Mouse (Mus musculus): ENCODE results near the gene Myh14. TPM values are rescaled to one million over a fixed set of nuclear protein-coding genes. Genes with fewer than 3 reads are reported as not detected.

Myh14 gene
- total and polyA plus RNA-seq, 3 experiments, result 0.09 to 1.5 (median 0.60) TPM

GRCm38 (mm10) chr7:44604139-44604606 is 66.5 kb downstream of the Myh14 start:
- no peak for TF ChIP-seq ZNF384 (IDR thresholded peaks at IDR 0.05; ENCODE audit: low read depth, low read length)
- peak; percentile 95 for TF ChIP-seq NRF1 (IDR thresholded peaks at IDR 0.05; ENCODE audit: low read depth, low read length)
- TF ChIP-seq MAZ (IDR thresholded peaks at IDR 0.05; ENCODE audit: low read depth, low read length), result peak; percentile 53; the same call in 1 of the 2 replicates
- TF ChIP-seq POLR2A (IDR thresholded peaks at IDR 0.05; ENCODE audit: low read depth, low read length), result peak; percentile 68
- TF ChIP-seq NELFE (IDR thresholded peaks at IDR 0.05; ENCODE audit: low read depth, low read length), result no peak; the same call in 1 of the 2 replicates
- H3K36me3 ChIP-seq (replicated peaks in 1 of 2; ENCODE audit: control insufficient read depth in 1 of 2, insufficient read depth in 1 of 2, low read length in 1 of 2), result peaks cover 0 to 9% of the 10 kb centered on the region in 2 experiments
- peak overlapping the region; percentile 57 for H3K9ac ChIP-seq (ENCODE audit: insufficient read depth, low read depth)
- H3K79me2 ChIP-seq (replicated peaks; ENCODE audit: control insufficient read depth, extremely low read depth, insufficient read depth, poor library complexity, severe bottlenecking), result no peaks in the 10 kb centered on the region
- peak; percentile 75 for DNase-seq (ENCODE audit: extremely low read depth)
- H3K27me3 ChIP-seq (replicated peaks), result no peaks in the 10 kb centered on the region
- in situ Hi-C loops (cut with MboI; ENCODE audit: low pct_ligation_motif_present, low pct_unique_long_range_greater_than_20kb, low sequenced_read_pairs), result no loop called here
- H3K4me2 ChIP-seq (ENCODE audit: insufficient read depth, low read depth, poor library complexity, severe bottlenecking), result peak overlapping the region; percentile 81
- H3K27ac ChIP-seq (ENCODE audit: insufficient read depth, low read depth), result no peak overlapping the region
- H3K4me1 ChIP-seq (ENCODE audit: control insufficient read depth in 1 of 2, insufficient read depth in 2 of 2), result peaks cover 15 to 28% of the 10 kb centered on the region in 2 experiments
- no peaks in the 10 kb centered on the region for H3K9me3 ChIP-seq (replicated peaks; ENCODE audit: low read length)
- H3K4me3 ChIP-seq (replicated peaks in 1 of 3; ENCODE audit: low read depth in 2 of 3, low read length in 2 of 3, poor library complexity in 1 of 3), result peak overlapping the region; percentile 52 to 57 (median 54)
- dilution Hi-C loops (cut with MboI; ENCODE audit: extremely low pct_ligation_motif_present, extremely low pct_unique_long_range_greater_than_20kb, low sequenced_read_pairs), result no loop called here

- TF ChIP-seq POLR2A (IDR thresholded peaks at IDR 0.05; ENCODE audit: low read depth, low read length) (no peak), ZMIZ1 (IDR thresholded peaks at IDR 0.05; ENCODE audit: low read depth, low read length) (no peak), MXI1 (IDR thresholded peaks at IDR 0.05; ENCODE audit: low read depth, low read length) (no peak), IRF4 (IDR thresholded peaks at IDR 0.05; ENCODE audit: low read depth, low read length) (no peak), KAT2A (IDR thresholded peaks at IDR 0.05; ENCODE audit: insufficient replicate concordance, low read length) (no peak), TCF12 (IDR thresholded peaks at IDR 0.05; ENCODE audit: low read depth, low read length) (no peak), RAD21 (IDR thresholded peaks at IDR 0.05; ENCODE audit: low read depth, low read length) (no peak), PAX5 (IDR thresholded peaks at IDR 0.05; ENCODE audit: low read length) (no peak), GABPA (IDR thresholded peaks at IDR 0.05; ENCODE audit: insufficient replicate concordance, low read depth, low read length) (no peak), ZNF384 (IDR thresholded peaks at IDR 0.05; ENCODE audit: low read depth, low read length) (no peak), SMC3 (IDR thresholded peaks at IDR 0.05; ENCODE audit: low read depth, low read length) (no peak), JUN (IDR thresholded peaks at IDR 0.05; ENCODE audit: insufficient read depth, low read depth, low read length) (no peak), USF1 (IDR thresholded peaks at IDR 0.05; ENCODE audit: low read depth, low read length) (no peak), HCFC1 (IDR thresholded peaks at IDR 0.05; ENCODE audit: low read depth, low read length) (no peak), ZC3H11A (IDR thresholded peaks at IDR 0.05; ENCODE audit: low read depth, low read length) (no peak), JUND (conservative IDR thresholded peaks at IDR 0.05; ENCODE audit: low read depth, low read length) (no peak), RCOR1 (conservative IDR thresholded peaks at IDR 0.05; ENCODE audit: low read depth, low read length) (no peak), TBP (conservative IDR thresholded peaks at IDR 0.05; ENCODE audit: low read depth, low read length) (no peak)
- H3K4me1 ChIP-seq (ENCODE audit: control insufficient read depth in 1 of 2, insufficient read depth in 2 of 2), result peaks cover 9 to 21% of the 10 kb centered on the region in 2 experiments; a peak in 2 of 4 replicates
- in situ Hi-C loops (cut with MboI; ENCODE audit: low pct_ligation_motif_present, low pct_unique_long_range_greater_than_20kb, low sequenced_read_pairs), result no loop called here
- H3K9me3 ChIP-seq (replicated peaks; ENCODE audit: low read length), result no peaks in the 10 kb centered on the region
- H3K27me3 ChIP-seq (replicated peaks), result no peaks in the 10 kb centered on the region
- no peaks in the 10 kb centered on the region for H3K79me2 ChIP-seq (replicated peaks; ENCODE audit: control insufficient read depth, extremely low read depth, insufficient read depth, poor library complexity, severe bottlenecking)
- H3K4me2 ChIP-seq (ENCODE audit: insufficient read depth, low read depth, poor library complexity, severe bottlenecking), result peak overlapping the region; percentile 81; the same call in 1 of the 2 replicates
- H3K4me3 ChIP-seq (replicated peaks in 1 of 3; ENCODE audit: low read depth in 2 of 3, low read length in 2 of 3, poor library complexity in 1 of 3), result peak overlapping the region; percentile 52 to 57 (median 54)
- H3K9ac ChIP-seq (ENCODE audit: insufficient read depth, low read depth), result peak overlapping the region; percentile 57
- H3K27ac ChIP-seq (ENCODE audit: insufficient read depth, low read depth), result no peak overlapping the region
- no peak for DNase-seq (ENCODE audit: extremely low read depth)
- dilution Hi-C loops (cut with MboI; ENCODE audit: extremely low pct_ligation_motif_present, extremely low pct_unique_long_range_greater_than_20kb, low sequenced_read_pairs), result no loop called here
- H3K36me3 ChIP-seq (replicated peaks in 1 of 2; ENCODE audit: control insufficient read depth in 1 of 2, insufficient read depth in 1 of 2, low read length in 1 of 2), result peaks cover 0 to 15% of the 10 kb centered on the region in 2 experiments
These were observed 67.3 kb downstream of the Myh14 start for GRCm38 (mm10) chr7:44603186-44603855.

Measured in CH12.LX (cell line).